Mouse (Mus musculus): ENCODE results near the gene Birc5. TPM values are rescaled to one million over a fixed set of nuclear protein-coding genes. Genes with fewer than 3 reads are reported as not detected.

Birc5 gene
- polyA plus RNA-seq, 1 experiment from 2014 or later: 373 TPM

DNA sequence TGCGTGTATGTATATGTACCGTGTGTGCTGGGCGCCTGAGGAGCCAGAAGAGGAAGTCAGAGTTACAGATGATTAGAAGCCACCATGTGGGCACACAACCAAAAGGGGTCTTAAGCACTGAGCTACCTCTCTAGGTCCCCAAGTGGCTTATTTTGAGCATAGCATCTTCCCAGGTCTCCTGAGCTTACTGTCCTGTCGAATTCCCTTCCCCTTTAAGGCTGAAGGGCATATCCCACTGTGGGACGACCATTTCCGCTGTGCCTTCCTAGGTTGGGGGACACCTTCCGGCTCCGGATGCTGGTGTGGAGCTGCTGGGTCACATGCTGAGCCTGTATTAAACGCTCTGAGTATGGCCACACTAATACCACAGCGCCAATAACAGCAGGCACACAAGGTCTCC, 45.6 kb downstream of the Birc5 start:
- H3K4me2 ChIP-seq: no peak overlapping the region
- H3K36me3 ChIP-seq: no peaks in the 10 kb centered on the region
- WGBS (ENCODE audit: insufficient replicate concordance): 35% methylated on average over 10 of the region's 10 CpGs
- peaks cover 34% of the 10 kb centered on the region for H3K27me3 ChIP-seq (replicated peaks)
- no peak overlapping the region for H3K4me3 ChIP-seq
- ATAC-seq: no peak
- no peaks in the 10 kb centered on the region for H3K9me3 ChIP-seq (replicated peaks)
- no peak overlapping the region for H3K9ac ChIP-seq
- peaks cover 18% of the 10 kb centered on the region for H3K4me1 ChIP-seq
- H3K27ac ChIP-seq: no peak overlapping the region

DNA sequence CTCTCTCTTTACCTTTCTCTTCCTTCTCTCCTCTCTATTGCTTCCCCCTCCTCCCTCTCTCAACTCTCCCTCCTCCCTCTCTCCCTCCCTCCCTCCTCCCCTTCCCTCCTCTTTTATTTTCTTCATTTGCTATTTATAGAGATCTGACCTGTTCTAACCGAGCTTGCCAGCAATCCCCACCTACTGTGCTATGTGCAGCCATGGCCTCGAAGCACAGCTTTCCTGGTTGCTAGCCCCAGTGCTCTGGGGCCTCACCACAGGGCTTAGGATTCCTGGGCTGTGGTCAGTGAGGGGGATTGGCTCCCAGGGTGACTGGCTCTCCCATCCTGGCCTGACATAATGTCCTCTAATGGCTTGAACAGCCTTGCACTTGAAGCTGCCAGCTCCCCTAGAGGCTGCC, 47.5 kb downstream of the Birc5 start:
- 38% methylated on average over 2 of the region's 2 CpGs for WGBS (ENCODE audit: insufficient replicate concordance)
- peaks cover 15% of the 10 kb centered on the region for H3K27me3 ChIP-seq (replicated peaks)
- H3K27ac ChIP-seq: no peak overlapping the region
- H3K9ac ChIP-seq: no peak overlapping the region
- 0 out of 2 replicates have a peak, but pooled peaks cover 2% of the 10 kb centered on the region for H3K4me1 ChIP-seq
- no peak overlapping the region for H3K4me3 ChIP-seq
- H3K9me3 ChIP-seq (replicated peaks): no peaks in the 10 kb centered on the region; the same call in 1 of the 2 replicates
- H3K36me3 ChIP-seq: no peaks in the 10 kb centered on the region
- no peak for ATAC-seq
- H3K4me2 ChIP-seq: no peak overlapping the region

DNA sequence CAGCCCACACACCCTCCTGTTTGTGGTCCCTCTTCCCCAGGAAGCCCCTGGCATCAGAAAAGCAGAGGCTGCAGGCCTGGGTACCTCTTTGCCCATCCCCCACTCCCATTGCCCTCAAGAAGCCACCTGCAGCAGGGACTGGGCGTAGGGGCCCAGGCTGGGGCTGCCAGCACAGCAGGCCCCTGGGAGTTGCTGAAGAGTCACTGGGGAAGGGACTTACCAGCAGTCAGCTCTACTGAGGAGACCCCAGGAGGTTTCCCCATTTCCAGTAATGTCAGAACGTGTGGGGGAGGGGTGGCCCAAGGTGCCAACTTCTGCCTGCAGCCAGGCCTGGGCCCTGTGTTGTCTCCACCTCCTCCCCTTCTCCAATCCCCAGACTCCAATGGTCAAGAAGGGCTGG, 53.2 kb downstream of the Birc5 start:
- Histone ChIP-seq H3K36me3 (no peaks in the 10 kb centered on the region), H3K9me3 (replicated peaks) (no peaks in the 10 kb centered on the region; the same call in 1 of the 2 replicates), H3K4me2 (no peak overlapping the region), H3K4me3 (no peak overlapping the region), H3K27ac (no peak overlapping the region), H3K9ac (no peak overlapping the region), H3K27me3 (replicated peaks) (no peaks in the 10 kb centered on the region), H3K4me1 (no peaks in the 10 kb centered on the region)
- WGBS (ENCODE audit: insufficient replicate concordance): 59% methylated on average over 2 of the region's 2 CpGs
- no peak for ATAC-seq

DNA sequence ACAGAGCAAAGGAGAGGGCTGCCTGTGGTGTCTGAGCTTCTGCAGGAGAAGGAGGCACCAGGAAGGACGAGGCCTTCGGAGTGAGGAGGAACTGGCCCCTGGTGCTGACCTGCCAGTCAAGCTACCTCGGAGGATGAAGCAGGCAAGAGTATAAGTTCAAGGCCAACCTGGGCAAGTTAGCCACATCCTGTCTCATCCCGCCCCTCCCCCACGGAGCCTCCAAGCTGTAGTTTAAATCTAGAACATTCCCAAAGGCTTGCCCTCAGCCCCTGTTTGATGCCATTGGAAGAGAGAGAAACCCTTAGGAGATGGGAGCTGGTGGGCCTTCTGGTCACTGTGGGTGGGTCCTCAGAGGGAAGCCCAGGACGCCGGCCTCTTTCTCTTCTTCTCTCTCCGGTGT, 55.4 kb downstream of the Birc5 start:
- H3K4me2 ChIP-seq: no peak overlapping the region
- no peaks in the 10 kb centered on the region; the same call in 1 of the 2 replicates for H3K9me3 ChIP-seq (replicated peaks)
- no peak overlapping the region for H3K9ac ChIP-seq
- ATAC-seq: no peak
- H3K4me1 ChIP-seq: no peaks in the 10 kb centered on the region
- H3K27me3 ChIP-seq (replicated peaks): no peaks in the 10 kb centered on the region
- WGBS (ENCODE audit: insufficient replicate concordance): 58% methylated on average over 8 of the region's 8 CpGs
- H3K27ac ChIP-seq: no peak overlapping the region
- H3K4me3 ChIP-seq: no peak overlapping the region
- H3K36me3 ChIP-seq: no peaks in the 10 kb centered on the region

Other genes with a start within 250 kb of the Birc5 start
- 4.7 and 4.8 TPM in 2 replicates for gene Tnrc6c, start 195.0 kb upstream of the Birc5 start, polyA plus RNA-seq (2016; fragmentation: Nextera tagmentation; extraction: Ambion mirVana)
- 19.8 and 21.6 TPM in 2 replicates for gene Tmc8, start 67.2 kb upstream of the Birc5 start, polyA plus RNA-seq (2016; fragmentation: Nextera tagmentation; extraction: Ambion mirVana)
- gene Tmc6, start 67.1 kb upstream of the Birc5 start, polyA plus RNA-seq (2016; fragmentation: Nextera tagmentation; extraction: Ambion mirVana): 55.5 and 58.2 TPM in 2 replicates
- 97.6 and 97.7 TPM in 2 replicates for gene 6030468B19Rik, start 51.6 kb upstream of the Birc5 start, polyA plus RNA-seq (2016; fragmentation: Nextera tagmentation; extraction: Ambion mirVana)
- 0.23 and 0.27 TPM in 2 replicates for gene Gm20708, start 39.6 kb upstream of the Birc5 start, polyA plus RNA-seq (2016; fragmentation: Nextera tagmentation; extraction: Ambion mirVana)
- gene Syngr2, start 39.6 kb upstream of the Birc5 start, polyA plus RNA-seq (2016; fragmentation: Nextera tagmentation; extraction: Ambion mirVana): 61.5 and 66.4 TPM in 2 replicates
- 6.7 TPM in 2 replicates for gene Afmid, start 23.3 kb upstream of the Birc5 start, polyA plus RNA-seq (2016; fragmentation: Nextera tagmentation; extraction: Ambion mirVana)
- 145 and 152 TPM in 2 replicates for gene Tk1, start 23.2 kb upstream of the Birc5 start, polyA plus RNA-seq (2016; fragmentation: Nextera tagmentation; extraction: Ambion mirVana)
- not detected in 2 replicates for gene Tmem235, start 11.5 kb downstream of the Birc5 start, polyA plus RNA-seq (2016; fragmentation: Nextera tagmentation; extraction: Ambion mirVana)
- 1.7 TPM in 2 replicates for gene Tha1, start 24.2 kb downstream of the Birc5 start, polyA plus RNA-seq (2016; fragmentation: Nextera tagmentation; extraction: Ambion mirVana)
- gene Socs3, start 120.8 kb downstream of the Birc5 start, polyA plus RNA-seq (2016; fragmentation: Nextera tagmentation; extraction: Ambion mirVana): 8.6 and 9.8 TPM in 2 replicates
- 26.4 and 29.6 TPM in 2 replicates for gene Pgs1, start 137.0 kb downstream of the Birc5 start, polyA plus RNA-seq (2016; fragmentation: Nextera tagmentation; extraction: Ambion mirVana)